Mouse (Mus musculus) fibroblast of lung, adult 2 months (primary cell): ENCODE results near the gene Cercam.
A peak's percentile ranks its signal among the peaks of the same experiment; 100 is the strongest.
"Not testable (repeated sequence)": the region's sequence is repeated elsewhere in the genome, so short reads cannot be mapped to it uniquely, and the experiment has no call there.

Source experiments
- DNase-seq: peaks from one replicate; pipeline ENCODE4 v3.0.0-alpha.2; 2011; ENCODE audit warnings: low read depth

Cercam gene

GRCm38 (mm10) chr2:29853736-29854135 lies 15.2 kb upstream of the Cercam start:
- DNase-seq, result no peak

GRCm38 (mm10) chr2:29855585-29856210 lies 13.3 kb upstream of the Cercam start:
- DNase-seq, result no peak

- DNase-seq, result no peak
Measured at GRCm38 (mm10) chr2:29856451-29857260, 12.3 kb upstream of the Cercam start.

GRCm38 (mm10) chr2:29857341-29857740 lies 11.6 kb upstream of the Cercam start:
- DNase-seq, result peak; percentile 71

GRCm38 (mm10) chr2:29857967-29858366 lies 11.0 kb upstream of the Cercam start:
- no peak for DNase-seq

- no peak for DNase-seq
Measured at GRCm38 (mm10) chr2:29858748-29859473, 10.1 kb upstream of the Cercam start.

- no peak for DNase-seq
Measured at GRCm38 (mm10) chr2:29865125-29865524, 3.8 kb upstream of the Cercam start.

- no peak for DNase-seq
Measured at GRCm38 (mm10) chr2:29869646-29870451, 885 bp downstream of the Cercam start.

GRCm38 (mm10) chr2:29872581-29873295 lies 3.8 kb downstream of the Cercam start:
- DNase-seq, result no peak

GRCm38 (mm10) chr2:29873801-29874200 lies 4.8 kb downstream of the Cercam start:
- DNase-seq, result no peak

- DNase-seq, result no peak
Measured at GRCm38 (mm10) chr2:29878061-29878460, 9.1 kb downstream of the Cercam start.

GRCm38 (mm10) chr2:29879191-29879590 lies 10.2 kb downstream of the Cercam start:
- DNase-seq, result no peak

- DNase-seq, result peak; percentile 76
Measured at GRCm38 (mm10) chr2:29879964-29880830, 11.2 kb downstream of the Cercam start.

- not testable (repeated sequence) for DNase-seq
Measured at GRCm38 (mm10) chr2:29886659-29887292, 17.8 kb downstream of the Cercam start.

- DNase-seq, result peak; percentile 89
Measured at GRCm38 (mm10) chr2:29889066-29889944, 20.3 kb downstream of the Cercam start, which contains the start of gene Odf2. TSS of gene Odf2 (plus strand) at chr2:29889221.

GRCm38 (mm10) chr2:29889991-29890833 lies 21.2 kb downstream of the Cercam start:
- DNase-seq, result peak; percentile 55

- no peak for DNase-seq
Measured at GRCm38 (mm10) chr2:29891773-29892172, 22.8 kb downstream of the Cercam start.

GRCm38 (mm10) chr2:29896071-29896470 lies 27.1 kb downstream of the Cercam start:
- no peak for DNase-seq
